Mouse (Mus musculus) left cerebral cortex, postnatal 36 days (tissue): ENCODE results near the gene Hmx1. TPM values are rescaled to one million over a fixed set of nuclear protein-coding genes. Genes with fewer than 3 reads are reported as not detected.
A peak's percentile ranks its signal among the peaks of the same experiment; 100 is the strongest.

Experiments
- DNase-seq, 2 experiments: peaks; one replicate each; pipeline ENCODE4 v3.0.0; 2021 to 2022; ENCODE audit warnings: low spot score in 2 of 2, mixed read lengths in 1 of 2
- intact Hi-C: fragments of 180-260 bp; cut with DNase I; formaldehyde crosslinking; loops from one replicate; pipeline ENCODE4 v1.15.1; 2025
- total RNA-seq, 2 experiments: library from RNA; stranded (reverse); gene quantifications; 2 replicates each; pipeline ENCODE4 v1.2.3; 2021

Hmx1 gene
- total RNA-seq = not detected

DNA sequence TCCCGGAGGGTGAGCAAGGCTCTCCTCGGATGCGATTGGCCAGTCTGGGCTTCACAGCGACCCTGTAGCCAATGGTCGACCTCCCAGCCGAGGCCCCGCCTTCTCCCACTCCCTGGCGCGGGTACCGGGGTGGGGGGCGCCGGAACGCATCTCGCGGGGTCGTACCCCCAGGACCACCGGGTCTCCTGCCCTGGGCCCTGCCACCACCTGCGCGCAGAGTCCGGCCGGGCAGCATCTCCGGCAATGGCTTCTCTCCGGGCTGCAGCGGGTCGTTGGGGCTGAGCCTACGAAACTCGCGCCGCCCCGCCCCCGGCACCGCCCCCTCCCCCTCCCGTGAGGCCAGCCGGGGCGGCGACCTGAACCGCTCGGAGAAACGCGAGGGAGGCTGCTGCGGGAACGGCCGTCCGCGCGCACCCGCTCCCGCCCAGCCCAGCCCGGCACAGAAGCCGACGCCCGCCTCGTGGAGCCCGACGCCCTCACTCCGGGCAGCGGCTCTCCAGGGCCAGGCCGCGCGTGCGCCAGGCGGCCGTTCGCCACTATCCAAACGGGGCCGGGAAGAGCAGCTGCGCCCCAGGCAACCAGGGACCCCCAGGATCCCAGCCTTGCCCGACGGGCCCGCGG is at the start of gene Hmx1:
Gene Hmx1 (plus strand): TSS at position 618 of the 621 bp plus-strand sequence.
- no peak for DNase-seq
- intact Hi-C loops = no loop called here

DNA sequence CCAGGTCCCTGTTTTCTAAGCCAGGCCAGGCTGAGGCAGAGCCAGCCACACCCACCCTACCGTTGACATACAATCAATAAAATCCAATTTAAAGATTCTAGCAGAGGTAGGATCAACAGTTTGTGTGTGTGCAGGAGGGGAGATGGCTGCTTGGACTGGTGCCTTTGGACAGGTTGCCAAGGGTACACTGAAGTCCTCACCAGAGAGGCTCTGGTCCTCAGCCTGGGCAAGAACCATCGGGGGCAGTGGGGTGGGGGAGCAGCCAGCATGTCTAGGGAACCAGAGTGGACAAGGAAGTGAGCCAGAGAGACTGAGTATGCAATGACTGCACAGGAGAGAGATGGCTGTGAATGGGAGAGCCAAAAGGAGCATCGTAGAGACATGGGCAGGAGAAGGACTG is 43.8 kb upstream of the Hmx1 start:
- no peak for DNase-seq
- intact Hi-C loops = loop anchor here (5.0 to 10.0 kb wide), 2 partner anchors 98 to 290 kb away; partner anchors contain the start of gene Dok7

DNA sequence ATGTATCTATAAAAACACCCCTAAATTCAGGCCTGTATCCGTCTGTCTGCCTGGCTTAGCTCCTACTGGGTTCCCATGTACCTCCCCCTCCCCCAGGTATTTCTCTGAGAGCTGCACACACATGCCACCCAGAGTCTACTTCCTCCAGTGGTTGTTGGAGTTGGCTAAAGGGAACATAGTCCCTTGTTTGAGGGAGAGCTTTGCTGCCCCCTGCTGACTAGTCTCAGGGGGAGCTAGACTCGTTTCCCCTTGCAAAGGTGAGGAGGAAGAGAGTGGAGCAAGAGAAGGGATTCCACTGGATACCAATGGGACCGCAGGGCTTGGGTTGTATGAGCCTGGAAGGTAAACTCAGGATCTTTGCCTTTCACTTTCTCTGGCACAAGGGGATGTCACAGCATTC is 40.1 kb upstream of the Hmx1 start:
- intact Hi-C loops = loop anchor here (2.0 to 10.0 kb wide), 4 partner anchors 70 to 294 kb away; partner anchors contain the start of genes Adra2c and Dok7
- DNase-seq = peak; percentile 65 to 78

DNA sequence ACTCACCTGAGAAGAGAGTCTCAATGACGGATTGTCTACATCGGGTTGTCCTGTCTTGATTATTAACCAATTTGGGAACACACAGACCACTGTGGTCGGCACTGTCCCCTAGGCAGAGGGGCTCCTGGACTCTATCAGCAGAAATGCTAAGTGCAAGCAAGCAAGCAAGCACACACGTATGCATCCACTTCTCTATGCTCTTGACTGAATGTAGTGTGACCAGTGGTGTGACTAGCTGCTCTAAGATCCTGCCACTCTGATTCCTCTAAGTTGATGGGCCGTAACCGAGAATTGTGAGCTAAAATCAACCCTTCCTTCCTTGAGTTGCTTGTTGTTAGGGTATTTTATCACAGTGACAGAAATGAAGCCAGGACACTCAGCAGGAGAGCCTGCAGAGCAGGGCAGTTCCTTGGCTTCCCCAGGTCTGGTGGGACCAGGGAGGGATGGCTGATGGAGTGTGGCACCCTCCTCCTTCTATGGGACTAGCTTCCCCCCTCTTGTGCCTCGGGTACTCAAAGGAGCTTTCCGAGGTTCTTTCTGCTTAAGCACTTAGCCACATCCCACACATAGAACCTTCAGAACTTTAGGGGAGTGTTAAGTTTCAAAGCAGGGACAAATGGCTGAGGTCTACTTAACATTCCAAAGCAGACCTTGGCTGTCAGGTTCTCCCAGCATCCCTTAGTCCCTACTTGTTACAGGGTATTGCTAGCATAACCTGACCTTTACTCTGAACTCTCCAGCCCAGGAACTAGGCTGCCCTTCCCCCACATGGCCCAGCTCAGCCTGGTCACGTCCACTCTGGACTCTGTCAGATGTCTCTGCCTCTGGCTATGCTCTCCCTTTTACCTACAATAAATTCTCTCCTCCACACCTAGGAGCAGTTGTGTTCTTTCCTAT is 31.1 kb upstream of the Hmx1 start:
- intact Hi-C loops = no loop called here
- no peak for DNase-seq

DNA sequence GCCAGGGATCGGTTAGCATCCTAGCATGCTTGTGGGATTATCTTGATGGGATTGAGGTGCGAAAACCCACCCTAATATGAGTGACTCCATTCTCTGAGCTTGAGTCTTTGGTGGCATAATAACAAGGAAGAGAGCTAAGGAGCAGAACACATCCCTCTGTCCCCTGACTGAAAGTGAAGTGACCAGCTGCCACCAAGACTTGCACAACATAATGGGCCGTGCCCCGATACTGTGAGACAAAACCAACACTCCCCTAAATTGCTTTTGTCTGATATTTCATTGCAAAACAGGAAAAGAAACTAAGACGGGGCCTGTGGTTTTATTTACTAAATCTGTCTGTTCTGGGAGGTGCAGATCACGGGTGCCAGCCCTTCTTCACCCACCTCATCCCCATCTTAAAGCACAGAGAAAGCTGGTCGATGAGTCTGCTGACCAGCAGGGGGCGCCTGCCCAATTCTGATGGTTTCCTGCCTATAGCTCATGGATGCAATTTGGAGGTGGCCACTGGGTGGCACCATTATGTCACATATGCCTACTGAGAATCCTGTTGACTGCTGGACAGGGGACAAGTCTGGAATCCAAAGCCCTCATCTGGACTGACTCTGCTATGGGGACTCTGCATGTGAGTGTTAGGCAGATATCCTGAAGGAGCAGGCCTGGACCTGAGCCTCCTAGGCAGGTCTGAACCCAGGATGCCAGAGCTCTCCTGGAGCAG is 27.2 kb upstream of the Hmx1 start:
- DNase-seq = peak; percentile 87 to 91

DNA sequence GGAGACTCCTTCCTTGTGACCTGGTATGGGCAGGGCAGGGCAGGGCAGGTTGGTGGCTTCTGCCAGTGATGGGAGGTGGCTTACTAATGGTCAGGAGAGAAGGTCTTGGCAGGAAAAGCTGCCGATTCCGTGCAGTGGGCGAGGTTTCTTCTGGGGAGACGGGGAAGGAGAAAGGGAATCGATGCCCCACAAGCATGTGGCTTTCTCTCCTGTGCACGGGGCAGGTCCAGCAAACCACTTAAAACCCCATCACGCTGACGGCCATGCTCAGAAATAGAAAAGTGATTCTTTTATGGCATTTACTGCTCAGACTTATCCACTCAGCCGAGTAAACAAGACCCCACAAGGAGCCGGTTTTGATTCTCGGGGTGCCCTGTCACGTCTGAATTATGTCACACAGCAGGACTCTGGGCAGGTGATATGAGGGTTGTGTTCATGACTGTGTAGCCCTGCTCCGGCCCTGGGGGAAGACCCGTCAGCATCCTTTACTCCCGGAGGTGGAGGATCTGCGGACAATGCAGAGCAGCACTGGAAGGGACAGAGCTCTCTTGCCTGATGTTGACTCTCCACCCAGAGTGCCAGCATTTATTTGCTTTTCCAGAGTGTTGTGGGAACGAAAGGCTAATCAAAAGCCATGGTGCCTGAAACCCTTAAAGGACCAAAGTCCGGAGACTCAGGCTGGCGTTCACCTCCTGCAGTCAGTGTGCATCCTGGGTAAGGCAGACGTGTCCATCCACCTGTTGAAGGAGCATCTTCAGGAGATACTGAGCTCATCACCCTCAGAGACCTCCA is 22.5 kb upstream of the Hmx1 start:
- no peak for DNase-seq
- intact Hi-C loops = no loop called here

More for the DNA sequence above, 27.2 kb upstream of the Hmx1 start:
- intact Hi-C loops = loop anchor here (1.0 kb wide), 1 partner anchor 150 kb away; no protein-coding TSS in a partner anchor

DNA sequence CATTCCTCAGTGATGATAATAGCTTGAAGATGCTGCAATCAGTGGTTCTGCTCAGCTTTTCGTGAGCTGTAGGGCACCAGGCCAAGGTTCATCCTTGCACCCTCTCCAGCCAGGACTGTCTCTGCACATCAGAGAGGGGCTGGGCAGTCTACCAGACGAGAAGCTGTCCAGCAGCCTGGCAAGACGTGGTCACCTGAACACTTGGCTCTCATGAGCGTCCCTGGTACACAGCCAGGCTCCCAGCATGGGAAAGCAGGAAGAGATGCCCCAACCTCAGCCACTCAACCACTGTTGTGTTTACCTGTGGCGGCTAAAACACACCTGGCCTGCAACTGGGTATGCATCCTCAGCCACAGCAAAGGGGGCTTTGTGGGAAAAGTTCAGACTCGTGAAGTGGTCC is 20.0 kb upstream of the Hmx1 start:
- intact Hi-C loops = no loop called here
- DNase-seq = no peak

DNA sequence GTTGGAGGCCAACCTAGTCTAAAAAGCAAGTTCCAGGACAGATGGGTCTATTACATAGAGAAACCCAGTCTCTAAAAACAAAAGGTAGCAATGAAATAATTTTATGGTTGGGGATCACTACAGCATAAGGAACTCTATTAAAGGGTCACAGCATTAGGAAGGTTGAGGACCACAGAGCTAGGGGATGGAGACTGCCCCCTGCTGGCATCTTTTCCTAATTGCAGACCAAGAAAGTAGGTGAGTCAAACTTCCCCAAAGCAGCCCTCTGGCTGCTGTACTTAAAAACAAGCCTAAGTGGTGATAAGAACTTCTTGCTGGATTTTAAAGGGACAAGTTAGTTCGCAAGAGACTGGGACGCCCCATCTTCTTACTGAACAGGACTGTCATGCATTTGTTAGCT is 9.8 kb upstream of the Hmx1 start:
- intact Hi-C loops = no loop called here
- no peak for DNase-seq

DNA sequence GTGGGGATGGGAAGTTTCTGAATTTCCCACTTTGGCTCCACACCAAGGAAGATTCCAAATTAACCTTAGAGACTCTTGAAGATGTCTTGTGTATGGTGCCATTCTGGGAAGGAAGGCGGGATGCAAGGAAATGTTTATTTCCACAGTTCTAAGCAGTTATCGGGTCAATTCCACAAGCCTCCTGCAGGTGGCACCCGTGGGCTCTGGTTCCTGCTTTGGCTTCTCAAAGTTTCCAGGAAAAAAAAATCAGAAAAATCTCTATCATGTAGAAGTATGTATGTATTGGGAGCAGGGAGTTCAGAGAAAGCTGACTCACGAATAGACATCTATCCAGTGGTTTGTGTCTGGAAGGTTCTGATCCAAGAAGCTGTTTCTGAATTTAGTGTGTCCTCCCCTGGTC is 9.1 kb upstream of the Hmx1 start:
- intact Hi-C loops = loop anchor here (1.0 kb wide), 1 partner anchor 130 kb away; no protein-coding TSS in a partner anchor
- DNase-seq = peak in 1 of 2 experiments; percentile 21

DNA sequence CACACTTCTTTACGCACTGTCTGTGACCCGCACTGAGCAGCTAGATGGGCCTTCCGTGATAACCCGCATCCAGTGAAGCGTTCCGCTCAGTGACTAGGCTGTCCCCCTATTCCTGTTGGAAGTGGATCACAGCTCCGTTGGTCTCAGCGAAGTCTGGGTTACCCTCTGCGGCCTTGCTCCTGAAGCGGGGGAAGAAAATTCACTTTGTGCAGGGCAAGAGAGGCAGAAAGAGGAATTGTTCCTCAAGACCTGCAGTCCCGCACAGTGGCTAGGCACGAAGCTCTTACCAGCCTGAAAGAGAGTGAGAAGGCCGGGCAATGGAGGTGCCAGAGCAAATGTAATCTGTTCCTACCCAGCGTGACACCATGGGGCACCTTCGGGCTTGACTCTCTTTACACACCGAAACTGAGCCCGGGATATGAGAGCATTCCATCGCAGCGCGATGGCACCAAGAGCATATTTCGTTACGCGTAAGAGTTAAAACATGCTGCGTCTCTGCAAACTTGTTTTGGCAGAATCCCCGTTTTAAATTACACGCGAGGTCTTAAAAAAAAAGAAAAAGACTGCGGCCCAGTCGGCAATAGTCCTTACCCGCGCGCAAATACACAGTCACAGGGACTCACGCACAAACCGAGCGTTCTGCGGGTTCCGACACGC is 946 bp upstream of the Hmx1 start:
- DNase-seq = no peak

DNA sequence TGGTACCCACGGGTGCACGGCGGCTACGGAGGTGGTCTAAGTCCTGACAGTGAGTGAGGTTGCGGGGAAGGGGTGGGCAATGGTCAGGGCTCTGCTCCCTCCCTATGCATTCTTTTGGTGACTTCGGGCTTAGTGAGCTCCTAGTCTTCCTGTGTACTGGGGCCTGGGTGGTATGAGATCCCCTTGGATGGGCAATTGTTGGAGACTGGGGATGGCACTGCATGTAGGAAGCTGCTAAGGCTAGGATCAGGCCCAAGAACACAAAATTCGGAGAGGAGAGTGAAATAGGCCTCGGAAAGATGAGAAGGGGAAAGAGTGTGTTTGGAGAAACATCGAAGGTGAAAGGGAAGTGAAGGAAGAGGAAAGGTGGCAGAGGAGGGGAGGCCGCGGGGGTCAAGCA is 533 bp downstream of the Hmx1 start:
- no peak for DNase-seq
- intact Hi-C loops = no loop called here

More for the DNA sequence above, 946 bp upstream of the Hmx1 start:
- intact Hi-C loops = no loop called here

DNA sequence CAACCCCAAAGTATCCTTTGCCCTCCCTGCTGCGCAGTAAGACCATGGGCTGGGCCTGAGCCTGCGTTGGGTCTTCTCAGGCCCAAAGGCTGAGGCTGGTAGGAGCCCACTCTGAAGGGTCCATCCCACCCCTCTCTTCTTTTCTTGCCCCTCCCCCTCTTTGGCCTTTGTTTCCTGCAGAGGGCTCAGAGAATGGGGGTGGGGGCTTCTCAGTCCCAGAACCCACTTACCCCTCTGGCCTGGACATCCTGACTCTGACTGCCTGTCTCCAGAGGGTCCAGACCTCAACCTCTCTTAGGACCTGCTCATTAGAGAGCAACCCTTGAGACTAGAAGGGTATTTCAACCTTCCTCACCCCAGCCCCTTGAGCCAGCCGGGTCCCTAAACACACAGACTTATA is 1.0 kb downstream of the Hmx1 start:
- intact Hi-C loops = loop anchor here (10.0 kb wide), 1 partner anchor 1955 kb away; the partner anchor contains the start of gene Nkx1-1

DNA sequence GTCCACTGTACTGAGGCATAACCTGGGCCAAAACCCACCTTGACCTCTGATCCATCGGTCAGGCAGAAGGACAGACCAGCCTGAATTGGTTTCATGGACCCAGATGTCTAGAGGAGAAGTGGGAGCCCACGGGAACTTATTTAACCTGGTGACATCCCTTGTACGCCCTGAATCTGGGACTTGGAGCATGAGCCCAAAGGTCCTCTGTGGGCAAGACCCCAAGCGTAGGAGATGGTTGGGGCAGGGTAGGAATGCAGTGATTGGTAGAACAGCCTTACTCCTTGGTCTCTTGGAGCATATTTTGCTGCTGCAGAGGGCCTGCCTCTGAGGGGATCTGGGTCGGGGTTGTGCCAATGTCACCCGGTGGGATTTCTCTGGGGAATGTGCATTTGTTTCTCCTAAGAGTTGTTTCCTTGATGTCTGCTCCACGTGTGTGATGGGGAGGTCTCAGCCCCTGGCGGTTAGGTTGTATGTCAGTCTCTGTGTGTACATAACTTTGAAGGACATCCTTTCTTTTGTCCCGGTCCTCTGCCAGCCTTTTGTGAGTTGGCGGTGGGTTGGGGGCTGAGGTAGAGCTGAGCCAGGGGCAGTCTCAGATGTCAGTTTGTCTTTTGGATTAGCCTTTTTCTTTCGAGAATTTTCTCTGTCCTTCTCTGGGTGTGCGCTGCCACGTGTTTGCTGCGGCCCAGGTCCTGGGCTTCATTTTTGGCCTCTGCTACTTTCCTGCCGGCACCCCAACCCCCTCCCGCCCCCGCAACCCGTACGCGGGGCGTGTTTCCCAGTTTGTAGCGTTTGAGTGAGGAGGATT is 2.1 kb downstream of the Hmx1 start:
- DNase-seq = no peak
- intact Hi-C loops = loop anchor here (10.0 kb wide), 1 partner anchor 1956 kb away; the partner anchor contains the start of gene Nkx1-1

More for the DNA sequence above, 1.0 kb downstream of the Hmx1 start:
- DNase-seq = no peak

DNA sequence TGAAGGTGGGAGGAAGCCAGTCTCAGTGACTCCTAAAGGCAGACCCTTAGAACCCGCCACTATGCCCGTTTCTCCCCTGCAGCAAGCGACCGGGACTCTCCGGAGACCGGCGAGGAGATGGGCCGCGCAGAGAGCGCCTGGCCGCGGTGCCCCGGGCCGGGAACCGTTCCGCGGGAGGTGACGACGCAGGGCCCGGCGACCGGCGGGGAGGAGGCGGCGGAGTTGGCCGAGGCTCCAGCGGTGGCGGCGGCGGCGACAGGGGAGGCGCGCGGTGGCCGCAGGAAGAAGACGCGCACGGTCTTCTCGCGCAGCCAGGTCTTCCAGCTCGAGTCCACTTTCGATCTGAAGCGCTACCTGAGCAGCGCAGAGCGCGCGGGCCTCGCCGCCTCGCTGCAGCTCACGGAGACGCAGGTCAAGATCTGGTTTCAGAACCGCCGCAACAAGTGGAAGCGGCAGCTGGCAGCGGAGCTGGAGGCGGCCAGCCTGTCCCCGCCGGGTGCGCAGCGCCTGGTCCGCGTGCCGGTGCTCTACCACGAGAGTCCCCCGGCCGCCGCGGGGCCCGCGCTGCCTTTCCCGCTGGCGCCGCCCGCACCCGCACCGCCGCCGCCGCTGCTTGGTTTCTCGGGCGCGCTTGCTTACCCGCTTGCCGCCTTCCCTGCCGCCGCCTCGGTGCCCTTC is 2.9 kb downstream of the Hmx1 start:
- peak; percentile 13 to 26 for DNase-seq
- intact Hi-C loops = loop anchor here (10.0 kb wide), 1 partner anchor 1957 kb away; the partner anchor contains the start of gene Nkx1-1

DNA sequence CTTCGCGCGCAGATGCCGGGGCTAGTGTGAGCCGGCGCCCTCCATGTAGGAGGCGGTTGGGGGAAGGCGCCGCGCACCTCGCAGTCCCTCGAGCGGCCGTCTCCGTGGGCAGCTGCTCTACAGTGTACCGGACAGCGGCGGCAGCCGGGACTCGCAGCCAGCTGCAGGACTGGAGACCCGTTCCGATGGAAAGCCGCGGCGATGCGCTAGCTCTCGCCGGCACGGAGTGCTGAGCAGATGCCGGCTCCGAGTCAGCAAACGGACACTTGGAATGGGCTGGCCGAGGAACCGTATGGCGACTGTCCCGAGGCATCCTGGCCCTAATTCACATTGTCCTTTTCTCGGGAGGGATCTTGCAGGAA is 3.4 kb downstream of the Hmx1 start:
- intact Hi-C loops = loop anchor here (10.0 kb wide), 1 partner anchor 1958 kb away; the partner anchor contains the start of gene Nkx1-1

DNA sequence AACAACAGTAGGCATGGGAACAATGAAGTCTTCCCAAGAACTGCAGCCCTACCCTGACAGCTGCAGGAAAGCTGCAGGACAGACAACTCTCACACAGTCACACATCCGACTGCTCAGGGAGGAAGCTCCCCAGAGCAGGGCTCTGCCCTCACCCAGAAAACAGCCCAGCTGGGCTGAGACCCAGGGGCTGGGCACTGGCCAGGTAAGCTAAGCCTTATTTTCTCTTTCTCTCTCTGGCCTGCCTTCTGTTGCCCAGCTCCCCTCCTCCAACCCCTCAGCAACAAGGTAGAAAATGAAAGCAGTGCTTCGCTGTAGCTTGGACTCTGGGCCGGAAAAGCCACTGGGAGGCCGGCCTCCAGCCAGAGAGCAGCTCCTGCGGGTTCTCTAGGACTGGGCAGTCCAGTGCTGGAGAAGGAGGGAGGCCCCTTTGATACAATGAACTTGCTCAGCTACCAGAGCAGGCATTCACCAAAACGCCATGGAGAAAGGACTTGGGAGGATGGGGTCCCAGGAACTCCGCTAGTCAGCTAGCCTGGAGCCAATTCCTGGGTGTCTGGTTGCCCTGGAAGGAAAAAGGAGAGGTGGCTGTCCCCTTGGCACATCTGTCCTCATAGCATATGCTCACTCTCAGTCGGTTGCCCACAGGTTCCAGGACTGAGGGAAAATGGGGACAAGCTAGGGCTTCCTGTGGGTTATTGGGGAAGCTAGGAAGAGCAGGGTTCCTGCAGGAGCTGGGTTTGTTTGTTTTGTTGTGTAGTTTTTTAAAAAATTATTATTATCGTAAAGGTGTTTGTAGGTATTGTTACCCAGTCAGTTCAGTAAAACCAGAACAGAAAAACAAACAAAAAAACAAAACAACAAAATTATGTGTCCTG is 6.9 kb downstream of the Hmx1 start:
- intact Hi-C loops = loop anchor here (10.0 kb wide), 1 partner anchor 1961 kb away; the partner anchor contains the start of gene Nkx1-1
- no peak for DNase-seq

More for the DNA sequence above, 3.4 kb downstream of the Hmx1 start:
- DNase-seq = no peak
